Comparison of ENCODE assay signal across 21 mouse cellular contexts in the genomic region with DNA sequence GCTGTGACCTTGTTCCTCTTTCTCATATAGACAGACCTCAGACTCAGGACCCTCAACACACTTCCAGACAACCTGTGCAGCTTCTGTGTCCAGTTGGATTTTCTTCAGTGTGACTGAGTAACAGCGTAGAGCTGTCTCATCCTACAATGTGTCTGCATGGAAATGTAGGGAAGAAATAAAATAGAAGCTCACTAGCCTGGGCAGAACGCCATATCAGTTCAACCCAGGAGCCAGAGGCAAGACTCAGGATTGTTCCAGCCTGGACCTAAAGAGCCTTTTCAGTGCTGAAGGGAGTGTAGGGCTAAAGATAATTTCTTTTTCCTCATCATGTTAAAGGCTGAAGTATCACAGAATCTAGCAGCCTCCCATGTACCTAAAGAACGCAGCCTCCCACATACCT.
DNase-seq lines count a peak whose midpoint lies in the region.
"Had no signal": no experiment of that assay in that cellular context is flagged by ENCODE, and none has a peak within 500 bp of the region (broad histone marks: within the 10 kb centered on the region; RNA-seq: fewer than 3 reads in every experiment).

No protein-coding gene starts in this region.

- whole genome bisulfite sequencing in heart, embryonic 10.5 days, result 74% methylated on average over 3 of the region's 3 CpGs

- 0 out of 2 replicates have a peak overlapping the region, but pooled peaks have one; percentile 62 for H3K27ac ChIP-seq in heart, embryonic 10.5 days
- H3K27ac ChIP-seq: embryonic facial prominence, embryonic 12.5 days; embryonic facial prominence, embryonic 15.5 days; gastrocnemius, adult 2 months; hindbrain, embryonic 13.5 days; intestine, embryonic 15.5 days had no signal

- DNase-seq in heart, adult 11 months, result peak; percentile 87
- no peak for DNase-seq in heart, postnatal 14 days
- DNase-seq in heart, embryonic 10.5 days (ENCODE audit: low spot score), result no peak
- no peak for DNase-seq in heart, postnatal 25 days (ENCODE audit: low spot score)
- peak; percentile 14 to 28 for DNase-seq in heart, postnatal 36 days
- no peak for DNase-seq in embryo, embryonic 9.5 days (ENCODE audit: extremely low spot score)
- DNase-seq: adrenal gland, postnatal 10 days; adrenal gland, postnatal 36 days; cerebellum, adult 18-20 months; cerebellum, adult 9-10 months; cerebellum, postnatal 14 days; forebrain, postnatal 0 days; gastrocnemius, adult 2 months; gastrocnemius, postnatal 25 days; kidney, adult 11 months; kidney, adult 8-10 months had no signal

- no peak overlapping the region for H3K4me3 ChIP-seq in heart, embryonic 10.5 days
- H3K4me3 ChIP-seq: embryonic facial prominence, embryonic 12.5 days; embryonic facial prominence, embryonic 15.5 days; gastrocnemius, adult 2 months; hindbrain, embryonic 10.5 days; hindbrain, embryonic 13.5 days; intestine, embryonic 15.5 days had no signal

- H3K4me1 ChIP-seq in heart, embryonic 10.5 days, result peaks cover 20% of the 10 kb centered on the region
- H3K4me1 ChIP-seq: intestine, embryonic 15.5 days had no signal

- H3K9me3 ChIP-seq in heart, embryonic 10.5 days, result no peaks in the 10 kb centered on the region
- H3K9me3 ChIP-seq: embryonic facial prominence, embryonic 12.5 days; embryonic facial prominence, embryonic 15.5 days; hindbrain, embryonic 10.5 days; hindbrain, embryonic 13.5 days; intestine, embryonic 15.5 days had no signal

- H3K27me3 ChIP-seq in heart, embryonic 10.5 days (ENCODE audit: insufficient read depth, poor library complexity, severe bottlenecking), result peaks cover 35% of the 10 kb centered on the region
- H3K27me3 ChIP-seq: intestine, embryonic 15.5 days had no signal

- intact Hi-C loops in heart, postnatal 14 days (cut with DNase I), result loop anchor here (5.0 kb wide), 1 partner anchor 76 kb away; no protein-coding TSS in a partner anchor
- intact Hi-C loops in heart, postnatal 25 days (cut with DNase I), result loop anchor here (5.0 kb wide), 1 partner anchor 699 kb away; the partner anchor contains the start of gene Mid1ip1
- intact Hi-C loops in heart, postnatal 36 days (cut with DNase I), result loop anchor here (5.0 kb wide), 1 partner anchor 76 kb away; no protein-coding TSS in a partner anchor

- no peaks in the 10 kb centered on the region for H3K36me3 ChIP-seq in heart, embryonic 10.5 days
- H3K36me3 ChIP-seq: embryonic facial prominence, embryonic 12.5 days; embryonic facial prominence, embryonic 15.5 days; hindbrain, embryonic 10.5 days; hindbrain, embryonic 13.5 days; intestine, embryonic 15.5 days had no signal

Comparison
In these comparisons a context has a peak if more than half of its experiments do, and no peak if none do; other contexts are left out.
1. DNase-seq: peak in heart, adult 11 months (single experiment) and heart, postnatal 36 days (2 of 2); none in heart, postnatal 14 days (0 of 2), heart, embryonic 10.5 days (single experiment), heart, postnatal 25 days (single experiment) and embryo, embryonic 9.5 days (single experiment).